Mouse (Mus musculus) neural tube, embryonic 12.5 days (tissue): ENCODE results near the gene Cd3d. TPM values are rescaled to one million over a fixed set of nuclear protein-coding genes. Genes with fewer than 3 reads are reported as not detected.

Source experiments
- ATAC-seq: fragments of 200-750 bp; cut with Nextera tagmentation; 2 replicates; pipeline ENCODE4 v1.8.0; 2017; ENCODE audit warnings: low read depth, mild to moderate bottlenecking, moderate TSS enrichment, moderate library complexity; ENCODE audit not compliant: low FRiP score
- H3K27ac ChIP-seq: fragments of 300-500 bp; sonication (generic); 2 replicates; pipeline ENCODE4 v1.5.1; 2016
- H3K27me3 ChIP-seq: fragments of 300-500 bp; sonication (generic); replicated peaks from 2 replicates; pipeline ENCODE4 v1.6.1; 2016; ENCODE audit warnings: mild to moderate bottlenecking
- H3K36me3 ChIP-seq: fragments of 300-500 bp; sonication (generic); 2 replicates; pipeline ENCODE4 v1.6.1; 2016; ENCODE audit warnings: mild to moderate bottlenecking
- H3K4me1 ChIP-seq: fragments of 300-500 bp; sonication (generic); 2 replicates; pipeline ENCODE4 v1.6.1; 2016
- H3K4me2 ChIP-seq: fragments of 300-500 bp; sonication (generic); replicated peaks from 2 replicates; pipeline ENCODE4 v1.6.1; 2016; ENCODE audit warnings: mild to moderate bottlenecking
- H3K4me3 ChIP-seq: fragments of 300-500 bp; sonication (generic); 2 replicates; pipeline ENCODE4 v1.5.1; 2016
- H3K9ac ChIP-seq: fragments of 300-500 bp; sonication (generic); 2 replicates; pipeline ENCODE4 v1.6.1; 2016; ENCODE audit warnings: mild to moderate bottlenecking
- H3K9me3 ChIP-seq: fragments of 300-500 bp; sonication (generic); 2 replicates; pipeline ENCODE4 v1.6.1; 2016; ENCODE audit warnings: mild to moderate bottlenecking
- WGBS: fragments of 180-500 bp; shearing (Covaris S2); methylation state at CpG from one replicate; pipeline ENCODE4 v1.1.7; 2016; 5-methylcytosine and 5-hydroxymethylcytosine counted together
- polyA plus RNA-seq: library from polyadenylated mRNA; unstranded; fragments of >200 nt; fragmentation: Nextera tagmentation; extraction: Ambion mirVana; gene quantifications from 2 replicates; pipeline ENCODE4 v1.2.1, GENCODE M21; 2016

The Cd3d gene
- polyA plus RNA-seq, 1 experiment from 2014 or later, result not detected

GRCm38 (mm10) chr9:44996590-44996989, 15.0 kb downstream of the Cd3d start:
- H3K4me2 ChIP-seq, result no peak overlapping the region
- no peaks in the 10 kb centered on the region for H3K27me3 ChIP-seq
- H3K27ac ChIP-seq, result no peak overlapping the region
- no peak overlapping the region for H3K4me3 ChIP-seq
- 95% methylated on average over 7 of the region's 7 CpGs for WGBS
- H3K4me1 ChIP-seq, result no peaks in the 10 kb centered on the region
- H3K9ac ChIP-seq, result no peak overlapping the region
- ATAC-seq, result no peak
- no peaks in the 10 kb centered on the region for H3K36me3 ChIP-seq
- H3K9me3 ChIP-seq, result no peaks in the 10 kb centered on the region

- 82% methylated on average over 11 of the region's 11 CpGs for WGBS
- H3K4me3 ChIP-seq, result no peak overlapping the region
- H3K9ac ChIP-seq, result no peak overlapping the region
- ATAC-seq, result no peak
- H3K4me2 ChIP-seq, result no peak overlapping the region
- no peaks in the 10 kb centered on the region for H3K27me3 ChIP-seq
- no peaks in the 10 kb centered on the region for H3K4me1 ChIP-seq
- H3K9me3 ChIP-seq, result no peaks in the 10 kb centered on the region
- H3K27ac ChIP-seq, result no peak overlapping the region
- H3K36me3 ChIP-seq, result no peaks in the 10 kb centered on the region
Observed at GRCm38 (mm10) chr9:44998138-44998537, 16.6 kb downstream of the Cd3d start.

- H3K9me3 ChIP-seq, result no peaks in the 10 kb centered on the region
- no peaks in the 10 kb centered on the region for H3K27me3 ChIP-seq
- no peak overlapping the region for H3K27ac ChIP-seq
- no peak overlapping the region for H3K4me2 ChIP-seq
- no peak overlapping the region for H3K4me3 ChIP-seq
- ATAC-seq, result no peak
- no peaks in the 10 kb centered on the region for H3K36me3 ChIP-seq
- H3K9ac ChIP-seq, result no peak overlapping the region
- WGBS, result 66% methylated on average over 6 of the region's 6 CpGs
- H3K4me1 ChIP-seq, result no peaks in the 10 kb centered on the region
Observed at GRCm38 (mm10) chr9:44999171-44999570, 17.6 kb downstream of the Cd3d start.

- H3K9me3 ChIP-seq, result no peaks in the 10 kb centered on the region
Observed at GRCm38 (mm10) chr9:44999776-45000175, 18.2 kb downstream of the Cd3d start.

GRCm38 (mm10) chr9:45000249-45000648, 18.7 kb downstream of the Cd3d start:
- no peaks in the 10 kb centered on the region for H3K4me1 ChIP-seq
- H3K27me3 ChIP-seq, result no peaks in the 10 kb centered on the region
- no peaks in the 10 kb centered on the region for H3K9me3 ChIP-seq
- H3K4me3 ChIP-seq, result no peak overlapping the region
- ATAC-seq, result no peak
- 71% methylated on average over 3 of the region's 3 CpGs for WGBS
- no peak overlapping the region for H3K9ac ChIP-seq
- H3K36me3 ChIP-seq, result no peaks in the 10 kb centered on the region
- no peak overlapping the region for H3K27ac ChIP-seq
- H3K4me2 ChIP-seq, result no peak overlapping the region

More at GRCm38 (mm10) chr9:44999776-45000175, 18.2 kb downstream of the Cd3d start:
- WGBS, result 77% methylated on average over 5 of the region's 5 CpGs
- no peak for ATAC-seq
- Histone ChIP-seq H3K4me2 (no peak overlapping the region), H3K4me1 (no peaks in the 10 kb centered on the region), H3K9ac (no peak overlapping the region), H3K36me3 (no peaks in the 10 kb centered on the region), H3K27ac (no peak overlapping the region), H3K27me3 (no peaks in the 10 kb centered on the region), H3K4me3 (no peak overlapping the region)

- no peak for ATAC-seq
- Histone ChIP-seq H3K4me1 (no peaks in the 10 kb centered on the region), H3K36me3 (no peaks in the 10 kb centered on the region), H3K27ac (no peak overlapping the region), H3K9me3 (no peaks in the 10 kb centered on the region), H3K9ac (no peak overlapping the region), H3K4me3 (no peak overlapping the region), H3K4me2 (no peak overlapping the region), H3K27me3 (no peaks in the 10 kb centered on the region)
- WGBS, result 79% methylated on average over 12 of the region's 12 CpGs
Observed at GRCm38 (mm10) chr9:45007404-45007803, 25.8 kb downstream of the Cd3d start.

- WGBS, result 80% methylated on average over 4 of the region's 4 CpGs
- no peak overlapping the region for H3K4me3 ChIP-seq
- no peaks in the 10 kb centered on the region for H3K4me1 ChIP-seq
- no peak overlapping the region for H3K4me2 ChIP-seq
- no peak overlapping the region for H3K9ac ChIP-seq
- H3K9me3 ChIP-seq, result no peaks in the 10 kb centered on the region
- H3K27ac ChIP-seq, result no peak overlapping the region
- no peaks in the 10 kb centered on the region for H3K36me3 ChIP-seq
- no peak for ATAC-seq
- H3K27me3 ChIP-seq, result no peaks in the 10 kb centered on the region
Observed at GRCm38 (mm10) chr9:45008342-45008741, 26.8 kb downstream of the Cd3d start.

GRCm38 (mm10) chr9:45009180-45010078, 27.8 kb downstream of the Cd3d start, which contains the start of gene Cd3e:
Cd3e (minus strand) TSS chr9:45009627.
- Histone ChIP-seq H3K4me1 (no peaks in the 10 kb centered on the region), H3K27me3 (no peaks in the 10 kb centered on the region), H3K4me2 (no peak within 1 kb of the TSS), H3K4me3 (no peak within 1 kb of the TSS), H3K9ac (no peak within 1 kb of the TSS), H3K27ac (no peak within 1 kb of the TSS), H3K36me3 (no peaks in the 10 kb centered on the region), H3K9me3 (0 out of 2 replicates have a peak, but pooled peaks cover under 1% of the 10 kb centered on the region)
- no peak for ATAC-seq
- 85% methylated on average over 19 of the region's 19 CpGs for WGBS

GRCm38 (mm10) chr9:45010461-45010860, 28.9 kb downstream of the Cd3d start:
- Histone ChIP-seq H3K4me1 (no peaks in the 10 kb centered on the region), H3K4me2 (no peak overlapping the region), H3K27ac (no peak overlapping the region), H3K36me3 (no peaks in the 10 kb centered on the region), H3K27me3 (no peaks in the 10 kb centered on the region), H3K9me3 (0 out of 2 replicates have a peak, but pooled peaks cover 6% of the 10 kb centered on the region), H3K9ac (no peak overlapping the region), H3K4me3 (no peak overlapping the region)
- 81% methylated on average over 4 of the region's 4 CpGs for WGBS
- no peak for ATAC-seq

- WGBS, result 56% methylated on average over 6 of the region's 6 CpGs
- H3K9me3 ChIP-seq, result 0 out of 2 replicates have a peak, but pooled peaks cover 6% of the 10 kb centered on the region
- no peak overlapping the region for H3K9ac ChIP-seq
- ATAC-seq, result no peak
- H3K27ac ChIP-seq, result no peak overlapping the region
- H3K4me1 ChIP-seq, result no peaks in the 10 kb centered on the region
- no peak overlapping the region for H3K4me3 ChIP-seq
- H3K36me3 ChIP-seq, result no peaks in the 10 kb centered on the region
- H3K4me2 ChIP-seq, result no peak overlapping the region
- H3K27me3 ChIP-seq, result no peaks in the 10 kb centered on the region
Observed at GRCm38 (mm10) chr9:45011291-45011690, 29.7 kb downstream of the Cd3d start.

- Histone ChIP-seq H3K4me1 (no peaks in the 10 kb centered on the region), H3K4me3 (no peak overlapping the region), H3K36me3 (no peaks in the 10 kb centered on the region), H3K4me2 (no peak overlapping the region), H3K27ac (no peak overlapping the region), H3K9ac (no peak overlapping the region), H3K27me3 (no peaks in the 10 kb centered on the region), H3K9me3 (0 out of 2 replicates have a peak, but pooled peaks cover 6% of the 10 kb centered on the region)
- WGBS, result 47% methylated on average over 2 of the region's 2 CpGs
- ATAC-seq, result no peak
Observed at GRCm38 (mm10) chr9:45014879-45015278, 33.3 kb downstream of the Cd3d start.

GRCm38 (mm10) chr9:45015841-45016240, 34.3 kb downstream of the Cd3d start:
- H3K4me2 ChIP-seq, result no peak overlapping the region
- ATAC-seq, result no peak
- H3K9me3 ChIP-seq, result 0 out of 2 replicates have a peak, but pooled peaks cover 6% of the 10 kb centered on the region
- WGBS, result 69% methylated on average over 3 of the region's 3 CpGs
- H3K9ac ChIP-seq, result no peak overlapping the region
- H3K27me3 ChIP-seq, result no peaks in the 10 kb centered on the region
- no peaks in the 10 kb centered on the region for H3K4me1 ChIP-seq
- H3K27ac ChIP-seq, result no peak overlapping the region
- H3K4me3 ChIP-seq, result no peak overlapping the region
- no peaks in the 10 kb centered on the region for H3K36me3 ChIP-seq
